Mouse (Mus musculus) cerebral cortex, adult 2 months (tissue): ENCODE data around the gene Endog.

Experiments used
- WGBS: fragments of 180-500 bp; shearing (Covaris S2); methylation state at CpG from one replicate; pipeline ENCODE4 v1.1.7; 2018; 5-methylcytosine and 5-hydroxymethylcytosine counted together

The Endog gene

DNA sequence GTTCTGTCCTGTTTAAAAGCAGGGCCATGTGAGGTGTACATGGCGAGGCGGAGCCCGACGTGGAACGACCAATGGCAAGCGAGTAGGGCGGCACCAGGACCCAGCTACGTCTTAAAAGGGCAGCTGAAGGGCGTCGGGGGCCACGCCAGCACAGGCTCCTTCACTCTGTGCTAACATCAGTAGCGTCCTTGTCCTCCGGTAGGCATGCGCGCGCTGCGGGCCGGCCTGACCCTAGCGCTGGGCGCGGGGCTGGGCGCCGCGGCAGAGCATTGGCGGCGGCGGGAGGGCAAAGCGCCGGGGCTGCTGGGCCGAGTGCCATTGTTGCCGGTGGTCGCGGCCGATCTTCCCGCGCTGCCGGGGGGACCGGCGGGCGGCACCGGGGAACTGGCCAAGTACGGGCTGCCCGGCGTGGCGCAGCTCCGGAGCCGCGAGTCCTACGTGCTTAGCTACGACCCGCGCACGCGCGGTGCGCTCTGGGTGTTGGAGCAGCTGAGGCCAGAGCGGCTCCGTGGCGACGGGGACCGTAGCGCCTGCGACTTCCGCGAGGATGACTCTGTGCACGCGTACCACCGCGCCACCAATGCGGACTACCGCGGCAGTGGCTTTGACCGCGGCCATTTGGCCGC, at the start of gene Endog:
Gene Endog (plus strand): TSS at position 123 of the 626 bp plus-strand sequence.
- under 1% methylated on average over 75 of the region's 75 CpGs for WGBS

DNA sequence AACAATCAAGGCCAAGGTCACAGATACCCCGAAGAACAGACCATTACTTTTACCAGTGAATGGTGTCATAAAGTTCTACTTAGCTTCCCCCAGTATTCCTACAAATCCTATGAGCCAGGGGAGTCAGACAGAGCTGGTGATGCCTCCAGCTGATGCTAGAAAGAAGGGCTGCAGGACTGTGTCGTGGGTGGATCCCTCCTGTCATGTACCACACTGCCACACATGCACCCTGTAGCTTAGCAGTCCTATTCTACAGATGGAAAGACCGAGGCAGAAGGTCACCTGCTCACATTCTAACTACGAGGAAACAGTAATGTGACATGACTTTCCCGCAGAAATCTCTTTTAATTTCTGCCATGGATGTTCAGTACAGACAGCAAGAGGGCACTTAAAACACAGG, 48.5 kb upstream of the Endog start:
- 51% methylated on average over 5 of the region's 5 CpGs for WGBS

DNA sequence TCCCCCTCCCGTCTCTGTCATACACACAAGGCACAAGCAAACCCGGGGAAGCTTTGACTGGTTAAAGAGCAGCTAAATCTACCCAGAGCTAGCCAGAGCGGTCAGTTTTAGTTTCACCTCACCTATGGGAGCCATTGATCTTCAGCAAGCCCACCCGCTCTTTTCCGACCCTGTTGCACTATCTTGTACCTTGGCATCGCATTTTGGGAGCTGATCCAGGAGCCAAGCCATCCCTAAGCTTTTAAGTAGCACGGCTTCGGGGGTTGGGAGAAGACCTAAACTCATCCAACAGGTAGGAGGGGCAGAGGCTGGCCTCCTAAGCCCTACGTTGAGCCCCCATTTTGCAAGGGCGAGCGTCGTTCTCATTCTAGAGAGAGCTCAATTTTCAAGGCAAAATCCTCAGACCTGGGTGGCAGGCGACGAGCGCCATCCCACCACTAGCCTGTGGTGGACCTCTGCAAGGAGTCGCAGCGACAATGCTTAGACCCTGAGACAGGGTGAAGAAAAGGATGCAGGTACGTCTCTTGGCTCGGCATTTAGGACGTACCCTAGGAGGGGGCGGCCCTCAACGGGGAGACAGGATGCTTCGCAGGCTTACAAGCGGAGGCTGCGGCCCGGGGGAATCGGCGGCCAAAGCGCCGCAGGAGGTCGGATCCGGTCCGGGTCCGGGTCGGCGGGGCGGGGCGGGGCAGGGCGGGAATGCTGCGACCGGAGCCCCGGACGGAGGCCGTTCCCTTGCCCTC, 47.4 kb upstream of the Endog start:
- WGBS, result 1% methylated on average over 44 of the region's 44 CpGs

DNA sequence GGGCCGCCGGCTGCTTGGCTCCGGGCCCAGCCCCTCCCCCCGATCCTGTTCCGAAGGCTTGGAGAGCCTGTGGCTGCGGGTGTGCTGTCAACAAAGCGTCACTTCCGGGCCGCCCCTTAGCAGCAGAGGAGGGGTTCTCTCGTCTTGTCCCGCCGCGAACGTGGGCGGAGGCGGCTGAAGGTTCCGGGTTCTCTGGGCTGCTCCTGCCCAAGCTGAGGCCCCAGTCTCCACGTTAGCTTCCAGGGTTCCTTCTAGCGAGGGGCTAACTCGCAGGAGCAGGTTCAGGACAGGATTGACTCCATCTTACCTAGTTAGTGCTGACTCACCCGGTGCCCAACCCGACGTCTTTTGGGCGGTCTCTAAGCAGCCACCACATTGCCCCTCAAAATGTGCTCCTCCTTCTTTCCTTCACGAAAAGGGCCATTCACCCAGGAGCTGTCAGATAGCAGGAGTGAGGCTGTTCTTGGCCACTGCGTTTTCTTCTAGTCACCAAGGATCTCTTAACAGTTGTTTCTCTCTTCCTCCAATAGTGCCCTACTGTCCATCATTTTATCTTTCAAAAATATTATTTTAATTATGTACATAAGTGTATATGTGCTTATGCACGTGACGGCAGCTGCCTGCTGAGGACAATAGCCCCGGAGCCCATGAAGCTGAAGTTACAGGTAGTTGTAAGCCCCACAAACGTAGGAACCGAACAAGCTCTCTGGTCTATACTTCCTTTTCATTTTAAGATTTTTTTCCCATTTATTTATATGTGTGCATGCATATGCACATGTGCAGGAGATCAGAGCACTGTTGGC, 46.6 kb upstream of the Endog start, which contains the start of gene Zer1:
Gene Zer1 (minus strand): TSS at position 114 of the 803 bp plus-strand sequence.
- 5% methylated on average over 31 of the region's 31 CpGs for WGBS

DNA sequence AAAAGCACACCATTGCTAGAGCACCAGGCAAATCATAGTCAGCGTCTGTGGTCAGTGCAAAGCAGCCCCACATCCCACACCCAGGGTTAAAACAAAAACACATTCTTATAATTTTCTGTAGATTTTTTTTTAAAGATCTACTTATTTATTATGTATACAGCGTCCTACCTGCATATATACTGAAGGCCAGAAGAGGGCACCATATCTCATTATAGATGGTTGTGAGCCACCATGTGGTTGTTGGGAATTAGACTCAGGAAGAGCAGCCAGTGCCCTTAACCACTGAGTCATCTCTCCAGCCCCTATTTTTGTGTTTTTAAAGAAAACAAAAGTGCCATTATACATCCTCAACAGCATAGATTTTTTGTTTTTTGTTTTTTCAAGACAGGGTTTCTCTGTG, 42.5 kb upstream of the Endog start:
- 30% methylated on average over 2 of the region's 2 CpGs for WGBS

DNA sequence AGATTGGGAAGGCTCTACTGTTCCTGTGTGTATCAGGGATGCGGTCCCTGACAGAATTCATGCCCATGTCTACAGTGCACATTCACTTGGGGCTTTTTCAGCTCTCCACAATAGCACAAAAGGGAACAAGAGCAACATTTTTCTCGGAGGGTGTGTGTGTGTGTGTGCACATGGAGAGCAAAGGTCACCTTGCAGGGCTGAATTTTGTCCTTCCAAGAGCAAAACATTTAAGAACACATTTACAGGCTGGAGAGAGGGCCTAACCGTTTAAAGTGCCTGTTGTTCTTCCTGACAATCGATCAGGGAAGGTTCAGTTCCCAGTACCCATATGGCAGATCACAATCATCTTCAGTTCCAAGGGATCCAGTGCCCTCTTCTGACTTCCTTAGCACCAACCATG, 41.1 kb upstream of the Endog start:
- WGBS, result 85% methylated on average over 4 of the region's 4 CpGs

DNA sequence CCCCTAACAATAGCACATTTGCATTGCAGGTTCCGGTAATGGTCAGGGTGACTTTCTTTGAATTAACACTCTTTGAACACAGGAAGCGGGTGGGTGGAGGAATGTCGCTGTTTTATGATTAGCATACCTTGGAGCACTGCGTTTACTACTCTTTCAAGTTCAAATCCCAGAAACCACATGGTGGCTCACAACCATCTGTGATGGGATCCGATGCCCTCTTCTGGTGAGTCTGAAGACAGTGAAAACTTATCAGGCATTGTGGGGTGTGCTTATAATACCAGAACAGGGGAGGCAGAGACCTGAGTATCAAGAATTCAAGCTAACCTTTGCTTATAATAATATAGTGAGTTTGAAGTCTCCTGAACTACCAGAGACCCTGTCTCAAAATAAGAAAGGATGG, 40.1 kb upstream of the Endog start:
- WGBS, result 51% methylated on average over 5 of the region's 5 CpGs

DNA sequence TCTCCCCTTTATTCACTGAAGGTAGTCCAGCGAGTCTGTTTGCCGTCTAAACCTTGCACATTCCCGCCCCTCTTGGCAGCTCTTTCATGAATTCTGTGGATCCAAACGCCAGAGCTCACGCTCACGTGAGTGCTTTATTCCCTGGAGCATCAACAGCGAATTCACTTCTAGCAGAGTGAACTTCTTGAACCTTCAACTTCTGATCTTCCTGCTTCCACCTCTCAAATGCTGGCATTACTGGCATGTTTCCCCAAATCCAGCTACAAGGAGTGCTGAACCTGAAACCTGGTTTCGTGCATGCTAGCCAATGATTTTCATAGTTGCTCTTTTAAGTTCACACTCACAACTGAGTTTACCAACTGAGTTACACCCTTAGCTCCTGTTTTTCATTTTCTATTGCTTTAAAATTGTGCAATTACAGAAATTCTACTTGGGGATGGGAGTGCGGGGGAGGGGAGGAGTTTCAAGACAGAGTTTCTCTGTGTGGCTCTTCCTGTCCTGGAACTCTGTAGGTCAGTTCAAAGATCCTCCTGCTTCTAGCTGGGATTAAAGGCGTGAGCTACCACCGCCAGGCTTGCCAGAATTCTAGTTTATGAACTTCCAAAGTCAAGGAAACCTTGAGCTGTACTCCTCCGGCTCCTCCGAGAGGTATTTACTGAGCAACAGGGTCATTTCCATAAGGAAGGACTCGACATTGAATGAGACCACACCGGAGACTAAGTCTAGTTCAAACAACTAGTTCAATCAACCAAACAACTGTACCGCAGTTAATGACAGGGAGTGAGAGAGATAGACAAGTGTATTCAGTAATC, 38.3 kb upstream of the Endog start:
- 12% methylated on average over 16 of the region's 16 CpGs for WGBS

DNA sequence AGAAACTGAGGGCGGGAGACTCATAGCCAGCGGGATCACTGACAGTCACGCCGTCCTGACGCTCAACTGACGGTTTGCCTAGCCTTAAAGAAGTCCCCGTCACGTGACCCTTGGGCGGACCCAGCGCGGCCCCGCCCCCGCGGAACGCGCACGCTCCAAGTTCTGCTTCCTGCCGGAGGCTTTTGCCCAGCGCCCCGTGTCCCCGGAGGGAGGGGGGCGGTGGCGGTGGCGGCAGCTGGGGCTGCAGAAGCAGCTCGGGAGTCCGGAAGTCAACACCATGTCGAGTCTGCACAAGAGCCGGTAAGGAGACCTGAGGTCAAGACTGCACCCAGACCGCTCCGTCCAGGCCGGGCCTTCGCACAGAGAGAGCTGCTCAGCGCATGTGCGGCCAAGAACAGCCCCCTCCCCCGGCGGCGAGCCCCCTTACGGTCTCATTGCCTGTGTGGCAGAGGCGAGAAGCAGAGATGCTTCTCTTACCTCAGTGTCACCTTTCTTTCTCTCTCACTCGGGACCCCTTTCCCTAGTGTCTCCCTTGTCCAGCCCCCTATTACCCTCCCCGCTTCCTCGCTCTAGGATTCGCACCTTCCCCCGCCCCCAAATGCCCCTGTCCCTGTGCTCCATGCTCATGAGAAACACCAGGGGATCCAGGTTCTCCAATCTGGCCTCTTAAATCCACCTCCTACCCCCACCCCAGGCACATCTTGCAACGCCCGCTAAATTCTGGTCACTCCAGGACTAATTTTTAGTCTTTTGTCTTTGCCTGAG, 37.5 kb upstream of the Endog start, which contains the start of gene Tbc1d13:
Gene Tbc1d13 (plus strand): TSS at position 134 of the 765 bp plus-strand sequence.
- WGBS, result under 1% methylated on average over 46 of the region's 46 CpGs

DNA sequence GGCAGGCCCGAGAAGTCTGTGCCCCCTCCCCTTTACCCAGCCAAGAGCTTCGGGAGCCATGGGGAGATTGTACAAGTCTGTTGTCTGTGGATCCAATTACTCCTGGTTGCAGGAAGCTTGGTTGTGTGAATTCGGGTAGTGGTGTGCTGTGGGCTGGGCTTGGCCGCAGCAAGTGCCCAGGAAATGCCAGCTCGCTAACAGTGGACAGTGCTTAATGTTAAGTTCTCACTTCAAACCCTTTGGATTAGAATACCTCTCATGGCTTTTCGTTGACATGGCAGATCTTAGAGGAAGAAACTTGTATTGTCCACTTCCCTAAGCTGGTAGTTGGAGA, 36.9 kb upstream of the Endog start:
- 5% methylated on average over 6 of the region's 6 CpGs for WGBS

DNA sequence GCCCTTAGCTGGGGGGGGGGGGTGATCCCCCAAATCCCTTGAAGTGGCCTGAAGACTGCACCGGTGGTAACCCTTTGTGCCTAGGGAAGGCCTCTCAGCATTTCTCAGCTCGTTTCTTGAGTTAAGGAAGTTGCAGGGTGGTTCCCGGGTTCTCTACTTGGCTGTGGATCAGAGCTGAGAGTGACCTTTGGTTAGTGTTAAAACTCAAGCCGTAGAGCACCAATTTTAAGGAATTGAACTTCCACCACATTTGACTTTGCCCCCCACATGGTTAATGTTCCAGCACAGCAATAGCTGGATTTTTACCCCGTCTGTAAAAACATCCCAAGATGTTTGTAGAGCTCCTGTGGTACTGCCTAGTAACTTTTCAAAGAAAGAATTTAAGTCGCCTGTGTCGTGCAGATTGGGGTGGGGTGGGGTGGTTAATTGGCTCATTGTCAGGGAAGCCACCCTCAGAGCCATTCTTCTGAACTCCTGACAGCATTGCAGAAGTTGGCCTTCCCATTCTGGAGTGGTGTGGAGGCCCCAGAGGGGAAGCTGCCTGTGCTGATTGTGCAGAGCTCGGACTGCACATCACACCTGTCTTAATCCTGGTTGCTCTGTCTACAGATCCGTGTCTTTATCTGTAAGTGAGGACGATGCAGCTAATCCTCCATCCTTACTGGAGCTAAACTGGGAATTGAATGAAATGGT, 36.2 kb upstream of the Endog start:
- WGBS, result 37% methylated on average over 10 of the region's 10 CpGs

DNA sequence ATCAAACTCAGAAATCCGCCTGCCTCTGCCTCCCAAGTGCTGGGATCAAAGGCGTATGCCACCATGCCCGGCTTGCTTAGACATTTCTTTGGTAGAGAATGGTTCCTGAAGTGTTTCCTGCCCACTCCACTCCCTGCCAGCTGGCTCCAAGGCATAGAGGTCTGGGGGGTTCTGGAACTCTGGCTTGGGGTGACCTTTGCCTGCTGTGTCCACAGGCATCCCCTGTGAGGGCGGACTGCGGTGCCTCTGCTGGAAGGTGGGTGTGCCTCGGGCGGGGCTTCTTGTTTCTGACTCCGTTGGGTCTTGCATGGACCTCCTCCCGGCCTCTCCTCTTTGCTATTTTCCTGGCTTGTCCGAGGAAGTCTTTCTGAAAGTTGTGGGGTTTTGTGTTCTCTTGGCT, 34.8 kb upstream of the Endog start:
- WGBS, result 84% methylated on average over 10 of the region's 10 CpGs

DNA sequence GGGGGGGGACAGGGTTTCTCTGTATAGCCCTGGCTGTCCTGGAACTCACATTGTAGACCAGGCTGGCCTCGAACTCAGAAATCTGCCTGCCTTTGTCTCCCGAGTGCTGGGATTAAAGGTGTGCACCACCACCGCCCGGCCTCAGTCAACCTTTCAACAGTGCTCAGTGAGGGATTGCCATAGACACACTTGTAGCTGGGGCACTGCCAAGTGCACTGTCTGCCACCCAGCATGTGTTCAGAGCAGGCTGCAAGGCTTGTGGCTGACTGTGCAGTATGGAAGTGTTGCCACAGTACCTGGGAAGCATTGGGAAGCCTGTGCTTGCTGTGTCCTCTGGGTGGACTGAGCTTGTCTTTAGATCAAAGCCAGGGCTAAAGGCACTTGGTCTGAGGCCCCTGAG, 31.3 kb upstream of the Endog start:
- WGBS, result 76% methylated on average over 4 of the region's 4 CpGs

DNA sequence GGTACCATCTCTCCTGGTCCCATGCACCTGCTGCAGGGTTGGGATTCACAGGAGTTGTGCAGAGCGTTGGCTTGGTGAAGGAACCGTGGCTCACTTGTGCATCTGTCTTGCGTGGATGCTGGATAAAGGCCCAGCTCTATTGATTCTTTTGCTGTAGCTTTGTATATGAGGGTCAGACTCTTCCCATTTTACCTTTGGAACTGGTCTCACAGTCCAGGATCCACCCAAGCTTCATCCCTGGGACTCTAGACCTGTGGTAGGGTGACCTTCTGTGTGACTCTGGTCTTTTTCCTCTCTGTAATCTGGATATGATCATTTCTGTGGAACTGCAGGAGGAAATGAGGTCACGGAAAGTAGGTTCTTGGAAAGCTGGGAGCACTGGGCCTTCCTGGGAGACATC, 26.9 kb upstream of the Endog start:
- WGBS, result 85% methylated on average over 4 of the region's 4 CpGs

DNA sequence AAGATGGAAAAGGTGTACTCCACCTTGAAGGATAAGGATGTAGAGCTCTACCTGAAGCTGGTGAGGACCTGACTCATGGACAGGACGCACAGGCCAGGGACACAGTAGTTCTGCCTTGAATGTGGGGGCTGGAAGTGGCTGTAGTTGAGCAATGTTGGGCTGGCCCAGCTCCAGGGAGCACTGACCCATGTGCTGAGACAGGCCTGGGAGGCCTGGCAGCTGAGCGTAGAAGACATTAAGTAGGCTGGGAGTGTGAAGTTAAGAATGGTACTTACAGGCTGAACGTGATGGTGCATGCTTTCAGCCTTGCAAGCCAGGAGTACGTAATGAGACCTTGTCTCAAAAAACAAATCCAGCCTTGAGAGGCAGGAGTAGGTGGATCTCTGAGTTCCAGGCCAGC, 23.8 kb upstream of the Endog start:
- WGBS, result 78% methylated on average over 4 of the region's 4 CpGs

DNA sequence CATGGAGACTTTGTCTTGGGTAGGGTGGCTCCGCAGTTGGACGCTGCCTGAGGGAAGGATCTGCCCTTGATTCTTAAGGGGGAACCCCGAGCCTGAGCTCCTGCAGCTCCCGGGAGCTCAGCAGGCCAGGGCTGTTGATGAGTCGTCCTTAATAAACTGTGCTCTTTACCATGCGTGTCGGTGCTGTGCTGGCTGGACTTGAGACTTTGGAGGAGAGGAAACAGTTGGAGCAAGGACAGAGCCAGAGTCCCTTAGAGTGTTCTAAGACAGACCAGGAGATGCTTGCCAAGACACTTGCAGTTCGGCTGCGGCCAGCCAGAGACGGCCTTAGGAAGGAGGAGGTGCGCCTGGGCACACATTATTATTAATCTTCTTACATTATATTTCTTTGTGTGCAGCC, 19.5 kb upstream of the Endog start:
- WGBS, result 75% methylated on average over 11 of the region's 11 CpGs

DNA sequence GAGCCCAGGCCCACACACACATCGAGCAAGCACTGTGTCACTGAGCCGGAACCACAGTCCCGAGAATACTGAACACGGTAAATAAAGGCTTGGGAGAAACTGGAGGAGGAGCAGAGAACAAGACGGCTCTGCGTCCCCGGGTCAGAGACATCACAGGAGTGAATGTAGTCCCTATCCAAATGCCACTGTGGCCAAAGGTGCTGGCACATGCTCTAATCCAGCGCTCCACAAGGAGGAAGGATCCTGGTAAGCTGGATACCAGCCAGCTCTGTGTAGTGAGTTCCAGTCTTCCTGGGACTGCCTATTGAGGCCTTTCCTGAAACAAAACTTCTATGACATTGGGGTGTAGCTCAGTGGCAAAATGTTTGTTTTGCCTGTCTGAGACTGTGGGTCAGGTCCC, 18.7 kb upstream of the Endog start:
- 53% methylated on average over 8 of the region's 8 CpGs for WGBS

DNA sequence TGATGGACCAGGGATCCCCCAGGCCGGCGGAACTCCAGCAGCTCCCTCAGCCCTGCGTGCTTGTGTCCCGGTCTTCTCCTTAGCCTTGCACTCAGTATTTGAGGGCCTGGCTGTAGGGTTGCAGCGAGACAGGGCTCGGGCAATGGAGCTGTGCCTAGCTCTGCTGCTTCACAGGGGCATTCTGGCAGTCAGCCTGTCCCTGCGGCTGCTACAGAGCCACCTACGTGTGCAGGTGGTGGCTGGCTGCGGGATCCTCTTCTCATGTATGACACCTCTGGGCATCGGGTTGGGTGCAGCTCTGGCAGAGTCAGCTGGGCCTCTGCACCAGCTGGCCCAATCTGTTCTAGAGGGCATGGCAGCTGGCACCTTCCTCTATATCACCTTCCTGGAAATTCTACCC, 11.4 kb upstream of the Endog start:
- 89% methylated on average over 9 of the region's 10 CpGs for WGBS

DNA sequence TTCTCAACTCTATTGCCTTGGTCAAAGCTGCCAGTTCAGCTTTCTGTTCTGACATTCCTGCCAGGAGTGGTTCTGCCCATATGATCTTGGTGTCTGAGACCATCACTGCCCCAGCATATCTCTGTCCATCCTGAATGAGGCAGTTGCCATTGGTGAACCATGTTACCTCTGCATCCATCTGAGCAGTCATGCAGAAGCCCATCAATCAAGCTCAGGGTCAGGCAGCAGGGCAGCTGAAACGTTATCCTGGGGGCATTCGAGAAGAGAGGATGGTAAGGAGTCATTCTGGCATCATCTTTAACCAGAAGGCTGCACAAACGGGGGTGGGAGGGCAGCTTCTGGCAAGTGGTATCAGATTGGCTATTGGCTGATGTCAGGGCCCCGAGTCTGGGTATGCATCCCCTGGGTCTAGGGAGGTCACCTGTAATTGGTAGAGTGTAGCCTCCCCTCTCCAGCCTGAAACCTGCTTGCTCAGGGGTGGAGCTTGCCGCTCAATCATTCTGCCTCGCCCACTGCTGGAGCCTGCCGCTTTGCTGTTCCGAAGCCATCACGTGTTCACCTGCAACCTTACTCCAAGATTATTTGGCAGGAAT, 6.9 kb upstream of the Endog start:
- WGBS, result 73% methylated on average over 9 of the region's 9 CpGs

DNA sequence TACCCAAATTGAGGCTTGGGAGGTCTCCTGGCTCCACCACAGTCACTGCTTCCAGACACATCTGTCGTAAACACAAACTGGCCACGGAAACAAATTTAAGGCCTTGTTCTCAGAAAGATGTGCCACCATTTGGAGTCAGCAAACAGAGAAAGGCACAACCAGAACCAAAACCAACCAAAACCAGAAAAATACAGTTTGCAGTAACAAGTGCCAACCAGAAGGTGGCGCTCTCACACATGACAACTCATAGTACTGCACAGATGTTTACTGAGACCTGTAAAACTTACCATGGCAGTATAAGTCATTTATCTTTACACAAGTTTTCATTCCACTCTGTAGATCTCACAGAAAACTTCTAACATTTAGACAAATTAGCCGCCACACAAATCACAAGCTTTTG, 4.6 kb upstream of the Endog start:
- WGBS, result 58% methylated on average over 4 of the region's 4 CpGs
